Mouse (Mus musculus) lung, embryonic 15.5 days (tissue): Measurements from ENCODE around the gene Chic1. TPM values are rescaled to one million over a fixed set of nuclear protein-coding genes. Genes with fewer than 3 reads are reported as not detected.

ENCODE experiments used
- ATAC-seq: fragments of 200-750 bp; cut with Nextera tagmentation; 2 replicates; pipeline ENCODE4 v1.8.0; 2017; ENCODE audit warnings: moderate number of reproducible peaks, borderline replicate concordance; ENCODE audit not compliant: low FRiP score, low TSS enrichment; ENCODE audit errors: extremely low read depth
- H3K27ac ChIP-seq: fragments of 300-500 bp; sonication (generic); 2 replicates; pipeline ENCODE4 v1.5.1; 2015; ENCODE audit warnings: moderate library complexity, mild to moderate bottlenecking, inconsistent platforms
- H3K27me3 ChIP-seq: fragments of 300-500 bp; sonication (generic); 2 replicates; pipeline ENCODE4 v1.6.1; 2015; ENCODE audit warnings: inconsistent platforms
- H3K36me3 ChIP-seq: fragments of 300-500 bp; sonication (generic); 2 replicates; pipeline ENCODE4 v1.6.1; 2015; ENCODE audit warnings: inconsistent platforms
- H3K4me1 ChIP-seq: fragments of 300-500 bp; sonication (generic); 2 replicates; pipeline ENCODE4 v1.6.1; 2015; ENCODE audit warnings: inconsistent platforms
- H3K4me2 ChIP-seq: fragments of 300-500 bp; sonication (generic); 2 replicates; pipeline ENCODE4 v1.6.1; 2015; ENCODE audit warnings: inconsistent platforms, mild to moderate bottlenecking, moderate library complexity
- H3K4me3 ChIP-seq: fragments of 300-500 bp; sonication (generic); 2 replicates; pipeline ENCODE4 v1.5.1; 2015; ENCODE audit warnings: mild to moderate bottlenecking, inconsistent platforms
- H3K9ac ChIP-seq: fragments of 300-500 bp; sonication (generic); 2 replicates; pipeline ENCODE4 v1.6.1; 2015; ENCODE audit warnings: inconsistent platforms
- H3K9me3 ChIP-seq: fragments of 300-500 bp; sonication (generic); 2 replicates; pipeline ENCODE4 v1.6.1; 2016; ENCODE audit warnings: inconsistent platforms
- WGBS: fragments of 180-500 bp; shearing (Covaris S2); methylation state at CpG from one replicate; pipeline ENCODE4 v1.1.7; 2015; 5-methylcytosine and 5-hydroxymethylcytosine counted together
- polyA plus RNA-seq: library from polyadenylated mRNA; unstranded; fragments of >200 nt; fragmentation: Nextera tagmentation; extraction: Ambion mirVana; gene quantifications from 2 replicates; pipeline ENCODE4 v1.2.1, GENCODE M21; 2015

Chic1 gene
- polyA plus RNA-seq, 1 experiment from 2014 or later: 2.9 TPM

- 69% methylated on average over 3 of the region's 3 CpGs for WGBS
- Histone ChIP-seq H3K9me3 (no peaks in the 10 kb centered on the region), H3K27me3 (peaks cover 18% of the 10 kb centered on the region), H3K4me3 (no peak overlapping the region), H3K4me2 (no peak overlapping the region), H3K27ac (no peak overlapping the region), H3K4me1 (no peaks in the 10 kb centered on the region), H3K9ac (no peak overlapping the region), H3K36me3 (no peaks in the 10 kb centered on the region)
- no peak for ATAC-seq
These were observed 12.4 kb downstream of the Chic1 start for GRCm38 (mm10) chrX:103368650-103369049.

- Histone ChIP-seq H3K4me3 (no peak overlapping the region), H3K9me3 (no peaks in the 10 kb centered on the region), H3K4me1 (no peaks in the 10 kb centered on the region), H3K27ac (no peak overlapping the region), H3K27me3 (peaks cover 15% of the 10 kb centered on the region), H3K36me3 (no peaks in the 10 kb centered on the region), H3K4me2 (no peak overlapping the region), H3K9ac (no peak overlapping the region)
- ATAC-seq: no peak
- 50% methylated on average over 2 of the region's 2 CpGs for WGBS
These were observed 14.9 kb downstream of the Chic1 start for GRCm38 (mm10) chrX:103371221-103371620.

GRCm38 (mm10) chrX:103371627-103372026 is 15.4 kb downstream of the Chic1 start:
- Histone ChIP-seq H3K9ac (no peak overlapping the region), H3K27me3 (peaks cover 15% of the 10 kb centered on the region), H3K27ac (no peak overlapping the region), H3K4me2 (no peak overlapping the region), H3K36me3 (no peaks in the 10 kb centered on the region), H3K4me1 (no peaks in the 10 kb centered on the region), H3K4me3 (no peak overlapping the region), H3K9me3 (no peaks in the 10 kb centered on the region)
- 41% methylated on average over 2 of the region's 2 CpGs for WGBS
- no peak for ATAC-seq

- ATAC-seq: no peak
- no peak overlapping the region for H3K4me3 ChIP-seq
- 60% methylated on average over 5 of the region's 5 CpGs for WGBS
These were observed 18.0 kb downstream of the Chic1 start for GRCm38 (mm10) chrX:103374250-103374649.

GRCm38 (mm10) chrX:103384528-103384927 is 28.3 kb downstream of the Chic1 start:
- Histone ChIP-seq H3K4me3 (no peak overlapping the region), H3K27ac (no peak overlapping the region), H3K27me3 (peaks cover 16% of the 10 kb centered on the region; the same call in 1 of the 2 replicates), H3K36me3 (no peaks in the 10 kb centered on the region), H3K4me2 (no peak overlapping the region), H3K9me3 (no peaks in the 10 kb centered on the region), H3K4me1 (no peaks in the 10 kb centered on the region), H3K9ac (no peak overlapping the region)
- 71% methylated on average over 3 of the region's 3 CpGs for WGBS
- no peak for ATAC-seq

More at GRCm38 (mm10) chrX:103374250-103374649, 18.0 kb downstream of the Chic1 start:
- no peak overlapping the region for H3K9ac ChIP-seq
- H3K27me3 ChIP-seq: peaks cover 14% of the 10 kb centered on the region
- no peaks in the 10 kb centered on the region for H3K9me3 ChIP-seq
- H3K4me2 ChIP-seq: no peak overlapping the region
- H3K36me3 ChIP-seq: no peaks in the 10 kb centered on the region
- no peak overlapping the region for H3K27ac ChIP-seq
- no peaks in the 10 kb centered on the region for H3K4me1 ChIP-seq

GRCm38 (mm10) chrX:103388131-103388530 is 31.9 kb downstream of the Chic1 start:
- Histone ChIP-seq H3K4me3 (no peak overlapping the region), H3K4me1 (no peaks in the 10 kb centered on the region), H3K4me2 (no peak overlapping the region), H3K36me3 (no peaks in the 10 kb centered on the region), H3K9me3 (no peaks in the 10 kb centered on the region), H3K27me3 (peaks cover 19% of the 10 kb centered on the region; the same call in 1 of the 2 replicates), H3K27ac (no peak overlapping the region), H3K9ac (no peak overlapping the region)
- no peak for ATAC-seq
- WGBS: 65% methylated on average over 3 of the region's 3 CpGs

- no peaks in the 10 kb centered on the region for H3K9me3 ChIP-seq
- no peak overlapping the region for H3K27ac ChIP-seq
- no peaks in the 10 kb centered on the region for H3K4me1 ChIP-seq
- no peaks in the 10 kb centered on the region for H3K36me3 ChIP-seq
- no peak for ATAC-seq
- WGBS: 82% methylated on average over 1 of the region's 1 CpGs
- H3K9ac ChIP-seq: no peak overlapping the region
- no peak overlapping the region for H3K4me2 ChIP-seq
- no peak overlapping the region for H3K4me3 ChIP-seq
- H3K27me3 ChIP-seq: peaks cover 23% of the 10 kb centered on the region
These were observed 37.6 kb downstream of the Chic1 start for GRCm38 (mm10) chrX:103393841-103394240.

GRCm38 (mm10) chrX:103405021-103405420 is 48.7 kb downstream of the Chic1 start:
- Histone ChIP-seq H3K9me3 (no peaks in the 10 kb centered on the region), H3K27me3 (peaks cover 6% of the 10 kb centered on the region; the same call in 1 of the 2 replicates), H3K4me3 (no peak overlapping the region), H3K9ac (no peak overlapping the region), H3K36me3 (no peaks in the 10 kb centered on the region), H3K4me1 (no peaks in the 10 kb centered on the region), H3K4me2 (peak overlapping the region; percentile 8; the same call in 1 of the 2 replicates), H3K27ac (no peak overlapping the region)
- 41% methylated on average over 9 of the region's 13 CpGs for WGBS
- ATAC-seq: no peak

- no peak for ATAC-seq
- Histone ChIP-seq H3K4me2 (no peak within 1 kb of the TSS), H3K9ac (no peak within 1 kb of the TSS), H3K4me3 (no peak within 1 kb of the TSS), H3K4me1 (no peaks in the 10 kb centered on the region), H3K27ac (no peak within 1 kb of the TSS), H3K27me3 (peaks cover 14% of the 10 kb centered on the region), H3K36me3 (no peaks in the 10 kb centered on the region), H3K9me3 (no peaks in the 10 kb centered on the region)
- WGBS: 76% methylated on average over 5 of the region's 5 CpGs
These were observed 57.9 kb downstream of the Chic1 start, which contains the start of gene Tsx for GRCm38 (mm10) chrX:103414167-103414566. TSS of gene Tsx (plus strand) at chrX:103414467.

GRCm38 (mm10) chrX:103421710-103422109 is 65.4 kb downstream of the Chic1 start, which contains the start of gene Gm26992:
TSS of gene Gm26992 (plus strand) at chrX:103422010.
- WGBS: 76% methylated on average over 2 of the region's 2 CpGs

GRCm38 (mm10) chrX:103427677-103428076 is 71.4 kb downstream of the Chic1 start:
- WGBS: 62% methylated on average over 7 of the region's 7 CpGs
- ATAC-seq: no peak
- Histone ChIP-seq H3K27me3 (0 out of 2 replicates have a peak, but pooled peaks cover 4% of the 10 kb centered on the region), H3K27ac (no peak overlapping the region), H3K4me2 (no peak overlapping the region), H3K9me3 (no peaks in the 10 kb centered on the region), H3K4me3 (no peak overlapping the region), H3K9ac (no peak overlapping the region), H3K4me1 (no peaks in the 10 kb centered on the region), H3K36me3 (no peaks in the 10 kb centered on the region)

More at GRCm38 (mm10) chrX:103421710-103422109, 65.4 kb downstream of the Chic1 start, which contains the start of gene Gm26992:
- no peak within 1 kb of the TSS for H3K4me2 ChIP-seq
- ATAC-seq: no peak
- H3K4me1 ChIP-seq: no peaks in the 10 kb centered on the region
- H3K9me3 ChIP-seq: no peaks in the 10 kb centered on the region
- H3K4me3 ChIP-seq: no peak within 1 kb of the TSS
- no peak within 1 kb of the TSS for H3K27ac ChIP-seq
- H3K27me3 ChIP-seq: peaks cover 9% of the 10 kb centered on the region; the same call in 1 of the 2 replicates
- no peak within 1 kb of the TSS for H3K9ac ChIP-seq
- H3K36me3 ChIP-seq: no peaks in the 10 kb centered on the region

GRCm38 (mm10) chrX:103432293-103432692 is 76.0 kb downstream of the Chic1 start:
- H3K36me3 ChIP-seq: no peaks in the 10 kb centered on the region
- H3K4me2 ChIP-seq: no peak overlapping the region
- ATAC-seq: no peak
- 58% methylated on average over 7 of the region's 7 CpGs for WGBS
- H3K4me1 ChIP-seq: no peaks in the 10 kb centered on the region
- peaks cover 14% of the 10 kb centered on the region; the same call in 1 of the 2 replicates for H3K27me3 ChIP-seq
- no peaks in the 10 kb centered on the region for H3K9me3 ChIP-seq
- H3K27ac ChIP-seq: no peak overlapping the region
- no peak overlapping the region for H3K4me3 ChIP-seq
- no peak overlapping the region for H3K9ac ChIP-seq

GRCm38 (mm10) chrX:103438023-103438422 is 81.7 kb downstream of the Chic1 start:
- Histone ChIP-seq H3K27ac (no peak overlapping the region), H3K36me3 (no peaks in the 10 kb centered on the region), H3K27me3 (peaks cover 39% of the 10 kb centered on the region), H3K9ac (no peak overlapping the region), H3K4me2 (no peak overlapping the region), H3K4me3 (no peak overlapping the region), H3K9me3 (no peaks in the 10 kb centered on the region), H3K4me1 (no peaks in the 10 kb centered on the region)
- 13% methylated on average over 9 of the region's 9 CpGs for WGBS
- ATAC-seq: no peak
